Mouse (Mus musculus): ENCODE results near the gene Orc3. TPM values are rescaled to one million over a fixed set of nuclear protein-coding genes. Genes with fewer than 3 reads are reported as not detected.
A peak's percentile ranks its signal among the peaks of the same experiment; 100 is the strongest.
"Not testable (repeated sequence)": the region's sequence is repeated elsewhere in the genome, so short reads cannot be mapped to it uniquely, and the experiment has no call there.

The Orc3 gene
- polyA plus RNA-seq, 1 experiment from 2014 or later, result 109 TPM

GRCm38 (mm10) chr4:34613571-34614145, 1.1 kb downstream of the Orc3 start:
- Histone ChIP-seq H3K9me3 (ENCODE audit: control insufficient read depth, low read length) (no peaks in the 10 kb centered on the region), H3K4me3 (ENCODE audit: low read depth, low read length) (peak overlapping the region; percentile 79), H3K27ac (ENCODE audit: low read depth, low read length) (no peak overlapping the region), H3K27me3 (ENCODE audit: control insufficient read depth, insufficient read depth, low read length) (no peaks in the 10 kb centered on the region), H3K4me1 (ENCODE audit: control insufficient read depth, insufficient read depth, low read length) (peaks cover 15% of the 10 kb centered on the region), H3K9ac (ENCODE audit: low read length) (peak overlapping the region; percentile 89), H3K4me2 (ENCODE audit: low read depth) (peak overlapping the region; percentile 71), H3K36me3 (ENCODE audit: control insufficient read depth, insufficient read depth, low read length) (no peaks in the 10 kb centered on the region)
- ATAC-seq (ENCODE audit: insufficient read depth, low FRiP score, low TSS enrichment), result no peak
- 77% methylated on average over 6 of the region's 6 CpGs for WGBS
- no peak for DNase-seq (ENCODE audit: low spot score)

GRCm38 (mm10) chr4:34606658-34607057, 8.1 kb downstream of the Orc3 start:
- Histone ChIP-seq H3K27me3 (ENCODE audit: control insufficient read depth, insufficient read depth, low read length) (no peaks in the 10 kb centered on the region), H3K27ac (ENCODE audit: low read depth, low read length) (no peak overlapping the region), H3K9ac (ENCODE audit: low read length) (no peak overlapping the region), H3K9me3 (ENCODE audit: control insufficient read depth, low read length) (no peaks in the 10 kb centered on the region), H3K4me1 (ENCODE audit: control insufficient read depth, insufficient read depth, low read length) (no peaks in the 10 kb centered on the region), H3K36me3 (ENCODE audit: control insufficient read depth, insufficient read depth, low read length) (peaks cover 2% of the 10 kb centered on the region), H3K4me2 (ENCODE audit: low read depth) (no peak overlapping the region), H3K4me3 (ENCODE audit: low read depth, low read length) (no peak overlapping the region)
- ATAC-seq (ENCODE audit: insufficient read depth, low FRiP score, low TSS enrichment), result no peak
- WGBS, result 95% methylated on average over 10 of the region's 10 CpGs
- no peak for DNase-seq (ENCODE audit: low spot score)

- 96% methylated on average over 6 of the region's 6 CpGs for WGBS
- no peaks in the 10 kb centered on the region for H3K27me3 ChIP-seq (ENCODE audit: control insufficient read depth, insufficient read depth, low read length)
- H3K4me1 ChIP-seq (ENCODE audit: control insufficient read depth, insufficient read depth, low read length), result no peaks in the 10 kb centered on the region
- no peak overlapping the region for H3K27ac ChIP-seq (ENCODE audit: low read depth, low read length)
- no peak overlapping the region for H3K9ac ChIP-seq (ENCODE audit: low read length)
- H3K36me3 ChIP-seq (ENCODE audit: control insufficient read depth, insufficient read depth, low read length), result peaks cover 2% of the 10 kb centered on the region
- no peak overlapping the region for H3K4me3 ChIP-seq (ENCODE audit: low read depth, low read length)
- no peak overlapping the region for H3K4me2 ChIP-seq (ENCODE audit: low read depth)
- H3K9me3 ChIP-seq (ENCODE audit: control insufficient read depth, low read length), result no peaks in the 10 kb centered on the region
- no peak for ATAC-seq (ENCODE audit: insufficient read depth, low FRiP score, low TSS enrichment)
- no peak for DNase-seq (ENCODE audit: low spot score)
These were observed 11.6 kb downstream of the Orc3 start for GRCm38 (mm10) chr4:34603123-34603522.

- Histone ChIP-seq H3K27me3 (ENCODE audit: control insufficient read depth, insufficient read depth, low read length) (no peaks in the 10 kb centered on the region), H3K4me3 (ENCODE audit: low read depth, low read length) (no peak overlapping the region), H3K4me1 (ENCODE audit: control insufficient read depth, insufficient read depth, low read length) (0 out of 2 replicates have a peak, but pooled peaks cover 3% of the 10 kb centered on the region), H3K9ac (ENCODE audit: low read length) (no peak overlapping the region), H3K27ac (ENCODE audit: low read depth, low read length) (no peak overlapping the region), H3K4me2 (ENCODE audit: low read depth) (no peak overlapping the region), H3K36me3 (ENCODE audit: control insufficient read depth, insufficient read depth, low read length) (peaks cover 2% of the 10 kb centered on the region; the same call in 1 of the 2 replicates), H3K9me3 (ENCODE audit: control insufficient read depth, low read length) (no peaks in the 10 kb centered on the region)
- DNase-seq (ENCODE audit: low spot score) (no peak), ATAC-seq (ENCODE audit: insufficient read depth, low FRiP score, low TSS enrichment) (no peak)
- 91% methylated on average over 7 of the region's 7 CpGs for WGBS
These were observed 29.7 kb downstream of the Orc3 start for GRCm38 (mm10) chr4:34584871-34585607.

GRCm38 (mm10) chr4:34583427-34583826, 31.3 kb downstream of the Orc3 start:
- H3K27me3 ChIP-seq (ENCODE audit: control insufficient read depth, insufficient read depth, low read length), result no peaks in the 10 kb centered on the region
- DNase-seq (ENCODE audit: low spot score) (no peak), ATAC-seq (ENCODE audit: insufficient read depth, low FRiP score, low TSS enrichment) (no peak)
- WGBS, result 90% methylated on average over 3 of the region's 3 CpGs
- 0 out of 2 replicates have a peak, but pooled peaks cover 3% of the 10 kb centered on the region for H3K4me1 ChIP-seq (ENCODE audit: control insufficient read depth, insufficient read depth, low read length)
- H3K27ac ChIP-seq (ENCODE audit: low read depth, low read length), result no peak overlapping the region
- no peaks in the 10 kb centered on the region for H3K9me3 ChIP-seq (ENCODE audit: control insufficient read depth, low read length)
- H3K4me2 ChIP-seq (ENCODE audit: low read depth), result no peak overlapping the region
- H3K36me3 ChIP-seq (ENCODE audit: control insufficient read depth, insufficient read depth, low read length), result peaks cover 6% of the 10 kb centered on the region
- no peak overlapping the region for H3K9ac ChIP-seq (ENCODE audit: low read length)
- H3K4me3 ChIP-seq (ENCODE audit: low read depth, low read length), result no peak overlapping the region

- Histone ChIP-seq H3K27me3 (ENCODE audit: control insufficient read depth, insufficient read depth, low read length) (no peaks in the 10 kb centered on the region), H3K4me1 (ENCODE audit: control insufficient read depth, insufficient read depth, low read length) (0 out of 2 replicates have a peak, but pooled peaks cover 3% of the 10 kb centered on the region), H3K4me3 (ENCODE audit: low read depth, low read length) (no peak overlapping the region), H3K9me3 (ENCODE audit: control insufficient read depth, low read length) (no peaks in the 10 kb centered on the region), H3K27ac (ENCODE audit: low read depth, low read length) (no peak overlapping the region), H3K4me2 (ENCODE audit: low read depth) (no peak overlapping the region), H3K36me3 (ENCODE audit: control insufficient read depth, insufficient read depth, low read length) (peaks cover 8% of the 10 kb centered on the region), H3K9ac (ENCODE audit: low read length) (no peak overlapping the region)
- no peak for DNase-seq (ENCODE audit: low spot score)
- ATAC-seq (ENCODE audit: insufficient read depth, low FRiP score, low TSS enrichment), result peak; percentile 39; the same call in 1 of the 2 replicates
- 71% methylated on average over 5 of the region's 5 CpGs for WGBS
These were observed 32.3 kb downstream of the Orc3 start for GRCm38 (mm10) chr4:34582476-34582875.

- Histone ChIP-seq H3K4me3 (ENCODE audit: low read depth, low read length) (no peak overlapping the region), H3K4me1 (ENCODE audit: control insufficient read depth, insufficient read depth, low read length) (0 out of 2 replicates have a peak, but pooled peaks cover 3% of the 10 kb centered on the region), H3K9me3 (ENCODE audit: control insufficient read depth, low read length) (no peaks in the 10 kb centered on the region), H3K27ac (ENCODE audit: low read depth, low read length) (no peak overlapping the region), H3K36me3 (ENCODE audit: control insufficient read depth, insufficient read depth, low read length) (peaks cover 9% of the 10 kb centered on the region), H3K27me3 (ENCODE audit: control insufficient read depth, insufficient read depth, low read length) (no peaks in the 10 kb centered on the region), H3K4me2 (ENCODE audit: low read depth) (no peak overlapping the region), H3K9ac (ENCODE audit: low read length) (no peak overlapping the region)
- no peak for DNase-seq (ENCODE audit: low spot score)
- WGBS, result 47% methylated on average over 7 of the region's 7 CpGs
- peak; percentile 60 for ATAC-seq (ENCODE audit: insufficient read depth, low FRiP score, low TSS enrichment)
These were observed 32.8 kb downstream of the Orc3 start for GRCm38 (mm10) chr4:34581990-34582389.

GRCm38 (mm10) chr4:34581489-34581888, 33.3 kb downstream of the Orc3 start:
- H3K36me3 ChIP-seq (ENCODE audit: control insufficient read depth, insufficient read depth, low read length), result peaks cover 11% of the 10 kb centered on the region
- not testable (repeated sequence) for DNase-seq (ENCODE audit: low spot score); H3K9me3 ChIP-seq (ENCODE audit: control insufficient read depth, low read length); H3K4me2 ChIP-seq (ENCODE audit: low read depth); H3K4me3 ChIP-seq (ENCODE audit: low read depth, low read length); H3K27me3 ChIP-seq (ENCODE audit: control insufficient read depth, insufficient read depth, low read length); H3K4me1 ChIP-seq (ENCODE audit: control insufficient read depth, insufficient read depth, low read length); H3K9ac ChIP-seq (ENCODE audit: low read length); ATAC-seq (ENCODE audit: insufficient read depth, low FRiP score, low TSS enrichment); H3K27ac ChIP-seq (ENCODE audit: low read depth, low read length)
- WGBS, result 96% methylated on average over 1 of the region's 1 CpGs

- WGBS, result 100% methylated on average over 1 of the region's 1 CpGs
- H3K4me2 ChIP-seq (ENCODE audit: low read depth), result no peak overlapping the region
These were observed 35.5 kb downstream of the Orc3 start for GRCm38 (mm10) chr4:34579215-34579614.

More at GRCm38 (mm10) chr4:34579215-34579614, 35.5 kb downstream of the Orc3 start:
- Histone ChIP-seq H3K27me3 (ENCODE audit: control insufficient read depth, insufficient read depth, low read length) (no peaks in the 10 kb centered on the region), H3K36me3 (ENCODE audit: control insufficient read depth, insufficient read depth, low read length) (peaks cover 11% of the 10 kb centered on the region), H3K4me1 (ENCODE audit: control insufficient read depth, insufficient read depth, low read length) (0 out of 2 replicates have a peak, but pooled peaks cover 3% of the 10 kb centered on the region), H3K27ac (ENCODE audit: low read depth, low read length) (no peak overlapping the region), H3K9me3 (ENCODE audit: control insufficient read depth, low read length) (no peaks in the 10 kb centered on the region), H3K4me3 (ENCODE audit: low read depth, low read length) (no peak overlapping the region), H3K9ac (ENCODE audit: low read length) (no peak overlapping the region)
- DNase-seq (ENCODE audit: low spot score) (no peak), ATAC-seq (ENCODE audit: insufficient read depth, low FRiP score, low TSS enrichment) (no peak)
